Mouse (Mus musculus): Measurements from ENCODE around the gene Cyb561d1.

DNA sequence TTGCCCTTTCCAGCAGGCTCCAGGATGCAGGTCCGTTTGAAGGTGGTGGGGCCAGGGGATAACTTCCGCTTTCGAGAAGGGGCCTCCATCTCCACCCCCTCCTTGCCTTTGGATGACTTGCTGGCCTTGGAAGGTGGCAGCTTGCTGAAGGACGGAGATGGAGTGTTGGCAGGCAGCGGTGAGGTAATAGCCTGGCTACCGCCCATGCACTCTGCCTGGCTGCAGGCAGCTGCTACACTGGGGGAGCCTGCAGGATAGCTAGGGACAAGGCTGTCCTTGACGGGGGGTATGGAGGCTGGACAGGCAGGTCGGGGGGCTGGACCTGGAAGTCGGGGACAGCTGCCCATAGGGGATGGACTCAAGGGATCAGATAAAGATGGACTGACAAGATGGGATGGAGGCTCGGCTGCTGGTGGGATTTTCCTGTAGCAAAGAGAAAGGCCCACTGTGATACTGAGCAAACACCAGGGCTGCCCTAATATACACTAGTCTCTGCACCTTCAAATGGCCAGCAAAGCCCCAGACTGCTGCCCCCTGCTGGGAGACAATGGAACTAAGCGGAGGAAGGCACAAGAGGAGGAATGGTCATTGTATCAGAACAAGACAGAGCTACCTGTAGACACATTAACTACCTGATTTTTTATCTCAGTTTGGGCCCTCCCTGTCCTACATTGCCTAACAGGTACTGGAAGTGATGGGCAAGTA lies 2.8 kb upstream of the Cyb561d1 start:
- TF ChIP-seq CTCF (IDR thresholded peaks at IDR 0.05; ENCODE audit: low read depth), result peak; percentile 95
- no peak for TF ChIP-seq EP300 (IDR thresholded peaks at IDR 0.05; ENCODE audit: low read depth)

Measured in liver, embryonic 14.5 days (tissue).